Mouse (Mus musculus) ovary, postnatal 14 days (tissue): ENCODE measurements around the gene Adgra3.

Source experiments
- DNase-seq: peaks from one replicate; pipeline ENCODE4 v3.0.0; 2022; ENCODE audit warnings: low spot score

Gene Adgra3

DNA sequence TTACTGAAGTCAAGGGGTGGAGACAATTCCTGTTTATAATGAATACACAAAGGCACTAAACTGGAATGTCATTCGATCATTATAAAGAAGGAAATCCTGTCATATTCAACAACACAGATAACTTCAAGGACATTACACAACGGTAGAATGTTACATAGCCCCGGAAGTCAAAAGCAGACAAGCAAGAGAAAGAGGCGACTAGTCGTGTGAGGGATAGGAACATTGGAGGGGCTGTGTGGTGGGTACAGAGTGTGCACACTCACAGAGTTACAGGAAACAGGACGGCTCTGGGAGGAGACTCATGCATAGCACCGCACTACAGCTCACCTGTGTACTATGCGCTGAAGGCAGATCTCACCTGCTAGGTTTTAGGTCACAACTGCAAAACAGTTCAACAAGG is 89.1 kb downstream of the Adgra3 start:
- no peak for DNase-seq

DNA sequence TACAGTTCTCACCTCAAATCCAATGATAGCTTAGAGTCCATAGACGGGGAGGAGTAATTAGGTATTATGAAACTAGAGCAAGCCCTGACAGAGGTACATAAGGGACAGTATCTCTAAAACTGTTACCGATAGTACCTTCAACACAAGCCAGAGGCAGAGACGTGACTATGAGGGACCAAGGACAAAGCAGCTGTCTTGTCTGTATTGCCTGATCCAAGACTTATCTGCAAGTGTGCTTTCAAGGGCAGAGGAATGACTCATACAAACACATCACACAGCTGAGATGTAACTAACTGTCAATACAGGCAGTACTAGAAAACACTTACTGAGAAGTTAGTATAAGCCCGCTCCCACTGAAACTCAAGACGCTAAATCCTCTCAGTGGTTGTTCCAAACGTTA is 91.1 kb downstream of the Adgra3 start:
- no peak for DNase-seq

DNA sequence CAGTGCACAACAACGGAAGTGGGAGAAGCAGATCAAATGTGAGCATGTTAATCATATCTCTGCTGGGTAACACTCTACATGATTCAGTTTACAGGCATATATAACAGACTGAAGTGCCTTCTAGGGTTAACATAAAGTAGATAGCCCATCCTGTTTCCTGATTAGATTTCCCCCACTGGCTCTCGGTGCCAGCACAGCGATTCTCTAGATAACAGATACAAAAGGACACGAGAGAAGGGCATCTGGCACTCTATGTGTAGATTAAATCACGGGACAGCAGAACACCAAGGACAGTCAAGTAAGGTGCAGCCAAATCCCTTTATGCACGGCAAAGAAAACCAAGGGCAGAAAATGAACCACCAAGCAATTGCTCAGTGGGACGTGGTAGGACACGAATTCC is 93.0 kb downstream of the Adgra3 start:
- DNase-seq = no peak

DNA sequence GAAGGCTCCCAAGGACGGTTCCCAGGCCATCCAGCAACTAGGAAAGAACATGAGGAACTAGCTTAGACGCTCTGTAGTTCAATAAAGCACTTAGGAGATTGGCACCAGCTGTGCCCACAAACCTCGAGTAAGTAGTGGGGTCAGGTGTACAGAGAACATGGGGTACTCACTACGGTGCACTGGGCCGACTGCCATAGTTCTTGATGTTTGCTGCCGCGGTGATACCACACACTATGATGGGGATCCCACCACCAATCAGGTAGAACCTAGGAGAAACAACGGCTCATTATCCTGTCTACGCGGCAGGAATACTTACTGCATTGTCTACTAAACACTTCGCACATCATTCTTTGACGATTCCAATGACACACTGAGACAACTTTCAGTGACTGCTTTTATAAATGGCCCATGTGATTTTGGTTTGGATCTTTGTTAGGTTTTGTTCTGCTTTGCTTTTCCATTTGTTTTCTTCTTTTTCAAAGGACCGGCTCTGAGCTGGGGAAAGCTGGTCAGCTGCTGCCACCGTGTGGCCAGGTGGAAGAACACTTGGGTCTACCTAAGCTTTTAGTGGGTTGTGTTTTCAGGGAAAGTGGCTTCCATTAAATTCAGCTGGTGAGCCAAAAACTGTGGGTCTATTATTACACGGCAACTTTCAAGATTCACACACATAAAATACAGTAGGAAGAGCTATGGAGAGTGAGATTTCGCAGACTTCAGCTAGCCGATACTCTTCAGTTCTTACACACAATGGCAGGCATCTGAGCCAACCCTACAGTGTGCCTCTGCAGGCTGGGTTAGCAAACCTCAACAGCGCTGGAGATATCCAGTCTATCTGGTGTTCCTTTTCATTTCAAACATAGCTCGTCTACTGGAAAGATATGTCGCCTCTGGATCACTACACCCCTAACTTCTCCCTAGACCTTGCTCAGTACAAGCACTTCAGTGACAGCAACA is 97.1 kb downstream of the Adgra3 start:
- DNase-seq = peak; percentile 13

DNA sequence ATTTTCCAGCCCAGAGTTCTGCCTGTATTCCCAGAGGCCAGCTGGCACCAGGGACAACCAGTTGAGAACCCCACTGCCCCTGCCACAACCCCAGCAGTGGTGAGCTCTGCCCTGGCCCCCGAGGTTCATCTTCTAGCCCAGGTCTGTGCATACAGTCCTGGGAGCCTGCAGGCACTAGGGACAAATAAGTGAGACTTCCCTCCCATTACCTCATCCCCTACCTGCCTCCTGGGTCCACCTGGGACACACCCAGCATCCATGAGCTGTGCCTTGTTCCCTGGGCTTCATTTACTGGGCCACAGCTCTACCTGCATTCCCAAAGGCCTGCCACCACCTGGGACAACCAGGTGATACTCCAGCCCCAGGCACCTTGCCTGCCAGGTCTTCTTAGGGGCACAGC is 122.5 kb downstream of the Adgra3 start:
- no peak for DNase-seq

DNA sequence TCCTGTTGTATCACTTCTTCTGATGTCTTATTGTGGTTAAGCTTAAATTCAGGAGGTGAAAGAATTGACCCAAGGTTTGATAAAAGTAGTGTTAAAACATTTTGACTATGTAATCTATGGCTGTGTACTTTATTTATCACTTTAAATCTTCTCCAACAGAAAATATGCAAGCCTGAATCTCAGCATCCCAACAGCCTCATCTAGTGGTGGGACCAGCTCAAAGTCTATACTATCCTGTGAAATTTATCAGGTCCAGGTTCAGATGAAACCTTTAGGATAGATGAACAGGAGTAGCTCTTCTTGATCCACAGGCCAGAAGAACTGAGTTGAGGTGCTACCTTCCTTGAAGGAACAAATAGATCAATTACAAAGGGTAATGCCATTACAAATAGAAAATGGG is 134.1 kb downstream of the Adgra3 start:
- no peak for DNase-seq

DNA sequence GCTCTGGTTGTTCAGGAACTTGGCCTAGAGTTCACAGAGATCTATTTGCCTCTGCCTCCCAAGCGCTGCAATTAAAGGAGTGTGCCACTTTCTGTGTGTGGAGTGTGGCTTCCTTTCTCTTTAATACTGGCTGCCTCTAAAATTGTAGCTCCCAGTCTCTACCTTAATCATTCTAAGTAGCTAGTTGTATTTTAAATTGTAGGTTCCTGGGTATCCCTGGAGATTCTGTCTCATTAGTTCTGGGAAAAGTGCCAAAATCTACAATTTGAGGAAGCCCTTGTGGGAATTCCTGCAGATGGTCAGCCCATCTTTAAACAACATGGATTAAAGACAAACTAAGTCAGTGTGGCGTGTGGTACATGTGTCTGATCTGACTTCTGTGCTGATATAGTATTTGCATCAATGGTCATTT is 143.1 kb downstream of the Adgra3 start:
- DNase-seq = no peak
